Mouse (Mus musculus) neural tube, embryonic 13.5 days (tissue): ENCODE measurements around the gene Npcd. TPM values are rescaled to one million over a fixed set of nuclear protein-coding genes. Genes with fewer than 3 reads are reported as not detected.
A peak's percentile ranks its signal among the peaks of the same experiment; 100 is the strongest.
"Not testable (repeated sequence)": the region's sequence is repeated elsewhere in the genome, so short reads cannot be mapped to it uniquely, and the experiment has no call there.

Experiments used
- ATAC-seq: fragments of 200-750 bp; cut with Nextera tagmentation; 2 replicates; pipeline ENCODE4 v1.8.0; 2017; ENCODE audit warnings: low read depth, mild to moderate bottlenecking, moderate TSS enrichment, moderate library complexity
- H3K27ac ChIP-seq: fragments of 300-500 bp; sonication (generic); replicated peaks from 2 replicates; pipeline ENCODE4 v1.5.1; 2015; ENCODE audit warnings: moderate library complexity, mild to moderate bottlenecking, inconsistent platforms
- H3K27me3 ChIP-seq: fragments of 300-500 bp; sonication (generic); 2 replicates; pipeline ENCODE4 v1.6.1; 2015; ENCODE audit warnings: mild to moderate bottlenecking, inconsistent platforms
- H3K36me3 ChIP-seq: fragments of 300-500 bp; sonication (generic); 2 replicates; pipeline ENCODE4 v1.6.1; 2015; ENCODE audit warnings: mild to moderate bottlenecking, inconsistent platforms
- H3K4me1 ChIP-seq: fragments of 300-500 bp; sonication (generic); replicated peaks from 2 replicates; pipeline ENCODE4 v1.6.1; 2015; ENCODE audit warnings: inconsistent platforms
- H3K4me2 ChIP-seq: fragments of 300-500 bp; sonication (generic); 2 replicates; pipeline ENCODE4 v1.6.1; 2015; ENCODE audit warnings: inconsistent platforms, mild to moderate bottlenecking, moderate library complexity
- H3K4me3 ChIP-seq: fragments of 300-500 bp; sonication (generic); 2 replicates; pipeline ENCODE4 v1.5.1; 2015; ENCODE audit warnings: mild to moderate bottlenecking, inconsistent platforms
- H3K9ac ChIP-seq: fragments of 300-500 bp; sonication (generic); 2 replicates; pipeline ENCODE4 v1.6.1; 2015; ENCODE audit warnings: moderate library complexity, mild to moderate bottlenecking, inconsistent platforms
- H3K9me3 ChIP-seq: fragments of 300-500 bp; sonication (generic); 2 replicates; pipeline ENCODE4 v1.6.1; 2016; ENCODE audit warnings: inconsistent platforms
- WGBS: fragments of 180-500 bp; shearing (Covaris S2); methylation state at CpG from one replicate; pipeline ENCODE4 v1.1.7; 2015; 5-methylcytosine and 5-hydroxymethylcytosine counted together
- polyA plus RNA-seq: library from polyadenylated mRNA; unstranded; fragments of >200 nt; fragmentation: Nextera tagmentation; extraction: Ambion mirVana; gene quantifications from 2 replicates; pipeline ENCODE4 v1.2.1, GENCODE M21; 2015

The Npcd gene
- polyA plus RNA-seq, 1 experiment from 2014 or later: not detected

GRCm38 (mm10) chr15:79827778-79828210 lies 6.2 kb downstream of the Npcd start:
- Histone ChIP-seq H3K36me3 (peaks cover 49% of the 10 kb centered on the region), H3K4me3 (no peak overlapping the region), H3K4me2 (peak overlapping the region; percentile 46; the same call in 1 of the 2 replicates), H3K9me3 (no peaks in the 10 kb centered on the region), H3K27ac (no peak overlapping the region), H3K27me3 (no peaks in the 10 kb centered on the region), H3K4me1 (peaks cover 85% of the 10 kb centered on the region), H3K9ac (0 out of 2 replicates have a peak overlapping the region, but pooled peaks have one; percentile 41)
- ATAC-seq: no peak
- WGBS: 83% methylated on average over 11 of the region's 11 CpGs

DNA sequence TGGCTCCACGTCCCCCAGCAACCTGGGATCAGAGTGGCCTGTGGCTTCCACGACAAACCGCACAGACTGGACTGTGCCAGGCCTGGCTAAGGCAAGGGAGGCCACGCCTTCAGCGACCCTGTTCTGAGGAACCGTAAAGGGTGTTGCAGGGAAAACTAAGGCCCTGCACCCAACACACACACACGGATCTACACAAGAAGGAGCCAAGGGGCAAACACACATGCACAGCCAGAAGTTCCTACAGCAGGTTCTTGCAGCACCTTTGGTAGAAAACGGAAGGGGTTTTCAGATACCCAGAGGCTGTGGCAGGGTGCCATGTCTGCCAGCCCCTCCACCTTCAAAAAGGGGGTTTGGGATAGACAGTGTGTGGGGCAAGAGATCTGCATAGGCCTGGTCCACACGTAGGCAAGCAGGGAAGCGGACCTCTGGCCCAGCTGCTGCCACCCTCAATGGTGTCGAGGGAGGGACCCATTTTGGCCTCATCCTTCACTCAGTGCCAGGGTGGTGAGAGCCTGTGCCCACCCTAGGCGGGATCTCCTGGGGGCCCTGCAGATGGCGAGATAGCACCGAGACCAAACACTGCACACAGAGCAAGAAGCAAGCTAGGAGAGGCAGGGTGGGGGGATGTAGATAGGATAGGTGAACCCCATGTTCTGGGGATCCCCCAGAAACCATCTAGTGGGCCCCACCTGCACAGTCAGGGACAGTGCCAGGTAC lies 6.8 kb downstream of the Npcd start:
- Histone ChIP-seq H3K27me3 (no peaks in the 10 kb centered on the region), H3K27ac (no peak overlapping the region), H3K4me1 (peaks cover 85% of the 10 kb centered on the region), H3K4me3 (no peak overlapping the region), H3K36me3 (peaks cover 55% of the 10 kb centered on the region), H3K4me2 (no peak overlapping the region), H3K9me3 (no peaks in the 10 kb centered on the region), H3K9ac (peak overlapping the region; percentile 41; the same call in 1 of the 2 replicates)
- no peak for ATAC-seq
- 92% methylated on average over 14 of the region's 14 CpGs for WGBS

DNA sequence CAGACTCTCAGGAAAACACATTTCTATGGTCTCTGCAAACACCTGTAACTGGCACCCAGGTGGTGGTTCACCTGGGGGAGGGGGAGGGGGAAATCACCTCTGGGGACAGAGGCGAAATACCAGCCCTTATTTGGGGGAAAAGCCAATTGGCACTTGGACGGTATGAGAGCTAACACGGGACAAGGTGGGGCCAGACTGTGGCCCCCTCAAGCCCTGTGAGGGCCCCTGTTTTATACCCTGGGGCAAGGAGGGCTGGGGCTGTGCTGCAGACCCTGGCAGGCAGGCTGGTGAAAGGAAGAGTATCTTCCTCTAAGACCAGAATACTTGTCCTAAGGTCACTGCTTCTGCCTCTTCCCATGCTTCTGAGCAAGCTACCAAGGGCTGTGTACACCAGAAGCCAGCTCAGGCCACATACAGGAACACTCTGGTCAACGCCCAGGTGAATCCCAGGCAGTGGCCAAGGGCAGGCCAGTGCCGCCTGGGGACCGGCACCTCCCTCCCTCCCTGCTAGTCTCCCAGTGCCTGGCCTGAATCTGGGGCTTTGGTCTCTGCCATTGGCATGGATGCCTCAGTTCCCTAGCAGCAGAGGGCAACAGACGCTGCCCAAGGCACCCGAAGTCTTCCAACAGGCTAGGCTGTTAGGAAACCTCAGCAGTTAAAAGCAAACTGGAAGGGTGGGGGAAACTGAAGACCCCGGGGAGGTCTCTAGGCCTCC lies 7.7 kb downstream of the Npcd start:
- Histone ChIP-seq H3K4me1 (peaks cover 77% of the 10 kb centered on the region), H3K4me2 (no peak overlapping the region), H3K36me3 (peaks cover 50% of the 10 kb centered on the region), H3K9me3 (no peaks in the 10 kb centered on the region), H3K27me3 (no peaks in the 10 kb centered on the region), H3K9ac (peak overlapping the region; percentile 41; the same call in 1 of the 2 replicates), H3K27ac (no peak overlapping the region; the same call in 1 of the 2 replicates), H3K4me3 (no peak overlapping the region)
- no peak for ATAC-seq
- 92% methylated on average over 9 of the region's 9 CpGs for WGBS

DNA sequence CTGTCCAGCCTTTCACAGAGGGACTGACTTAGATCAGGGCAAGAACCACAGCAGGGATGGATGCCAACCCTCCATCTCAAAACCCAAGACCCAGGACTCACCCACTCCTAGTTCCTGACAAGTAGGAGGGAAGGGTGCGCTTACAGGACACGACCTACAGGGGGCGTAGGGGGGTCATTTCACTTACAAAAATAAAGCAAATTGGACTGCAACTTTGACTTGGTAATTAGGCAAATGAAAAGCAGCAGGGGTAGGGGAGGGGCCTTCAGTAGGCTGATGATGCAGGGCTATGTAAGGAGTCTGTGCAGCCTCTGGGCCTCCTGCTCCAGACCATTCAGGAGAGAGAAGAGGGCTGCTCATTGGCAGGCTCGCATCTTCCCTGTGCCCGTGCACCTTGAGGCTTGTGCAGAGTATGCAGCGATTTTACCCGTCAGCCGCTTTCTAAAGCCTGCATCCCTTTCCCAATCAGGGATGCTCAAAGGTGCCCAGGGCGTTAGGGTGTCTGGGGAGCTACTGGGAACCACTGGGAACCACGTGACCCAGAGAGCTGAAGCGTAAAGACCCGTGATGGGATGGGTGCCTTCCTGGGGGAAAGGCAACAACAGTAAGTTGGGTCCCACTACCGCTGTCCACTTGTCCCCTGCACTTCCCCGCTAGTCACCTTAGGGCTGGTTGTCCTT lies 8.8 kb downstream of the Npcd start:
- no peak overlapping the region for H3K9ac ChIP-seq
- ATAC-seq: no peak
- whole genome bisulfite sequencing: 47% methylated on average over 14 of the region's 14 CpGs
- no peak overlapping the region for H3K27ac ChIP-seq
- H3K4me1 ChIP-seq: peaks cover 69% of the 10 kb centered on the region
- H3K36me3 ChIP-seq: peaks cover 47% of the 10 kb centered on the region
- no peaks in the 10 kb centered on the region for H3K9me3 ChIP-seq
- no peaks in the 10 kb centered on the region for H3K27me3 ChIP-seq
- H3K4me3 ChIP-seq: no peak overlapping the region
- no peak overlapping the region for H3K4me2 ChIP-seq

DNA sequence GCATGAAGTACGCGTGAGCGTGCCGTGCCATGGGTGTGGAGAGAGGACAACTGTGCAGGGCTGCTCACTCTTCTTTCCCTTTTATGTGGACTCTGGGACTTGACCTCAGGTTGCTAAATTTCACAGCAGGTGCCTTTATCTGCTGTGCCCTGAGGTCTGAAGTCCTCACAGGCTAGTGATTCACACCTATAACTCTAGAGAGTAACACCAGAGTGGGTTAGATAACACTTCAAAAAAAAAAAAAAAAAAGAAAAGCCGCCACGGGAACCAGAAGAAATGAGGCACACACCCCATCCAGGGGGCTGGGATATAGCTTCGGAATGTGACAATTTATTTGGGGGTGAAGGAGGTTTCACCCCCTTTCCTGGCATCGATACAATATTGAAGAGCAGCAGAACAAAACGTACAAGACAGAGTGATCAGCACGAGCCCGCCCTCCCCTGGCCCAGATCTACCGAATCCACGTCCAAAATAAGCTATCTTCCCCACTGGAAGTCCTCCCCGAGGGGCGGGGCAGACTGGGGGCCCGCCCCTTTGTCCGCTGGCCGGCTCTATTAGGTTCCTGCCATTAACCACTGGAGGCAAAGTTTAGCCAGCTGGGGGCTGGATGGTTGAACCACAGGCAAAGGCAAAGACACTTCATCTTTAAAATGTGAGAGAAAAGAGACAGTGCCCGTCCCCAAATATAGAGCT lies 10.3 kb downstream of the Npcd start:
- 68% methylated on average over 19 of the region's 19 CpGs for WGBS
- H3K27ac ChIP-seq: no peak overlapping the region
- H3K9ac ChIP-seq: no peak overlapping the region
- no peaks in the 10 kb centered on the region for H3K9me3 ChIP-seq
- ATAC-seq: no peak
- no peak overlapping the region for H3K4me2 ChIP-seq
- H3K27me3 ChIP-seq: no peaks in the 10 kb centered on the region
- H3K4me3 ChIP-seq: no peak overlapping the region
- H3K4me1 ChIP-seq: peaks cover 53% of the 10 kb centered on the region
- peaks cover 47% of the 10 kb centered on the region for H3K36me3 ChIP-seq

DNA sequence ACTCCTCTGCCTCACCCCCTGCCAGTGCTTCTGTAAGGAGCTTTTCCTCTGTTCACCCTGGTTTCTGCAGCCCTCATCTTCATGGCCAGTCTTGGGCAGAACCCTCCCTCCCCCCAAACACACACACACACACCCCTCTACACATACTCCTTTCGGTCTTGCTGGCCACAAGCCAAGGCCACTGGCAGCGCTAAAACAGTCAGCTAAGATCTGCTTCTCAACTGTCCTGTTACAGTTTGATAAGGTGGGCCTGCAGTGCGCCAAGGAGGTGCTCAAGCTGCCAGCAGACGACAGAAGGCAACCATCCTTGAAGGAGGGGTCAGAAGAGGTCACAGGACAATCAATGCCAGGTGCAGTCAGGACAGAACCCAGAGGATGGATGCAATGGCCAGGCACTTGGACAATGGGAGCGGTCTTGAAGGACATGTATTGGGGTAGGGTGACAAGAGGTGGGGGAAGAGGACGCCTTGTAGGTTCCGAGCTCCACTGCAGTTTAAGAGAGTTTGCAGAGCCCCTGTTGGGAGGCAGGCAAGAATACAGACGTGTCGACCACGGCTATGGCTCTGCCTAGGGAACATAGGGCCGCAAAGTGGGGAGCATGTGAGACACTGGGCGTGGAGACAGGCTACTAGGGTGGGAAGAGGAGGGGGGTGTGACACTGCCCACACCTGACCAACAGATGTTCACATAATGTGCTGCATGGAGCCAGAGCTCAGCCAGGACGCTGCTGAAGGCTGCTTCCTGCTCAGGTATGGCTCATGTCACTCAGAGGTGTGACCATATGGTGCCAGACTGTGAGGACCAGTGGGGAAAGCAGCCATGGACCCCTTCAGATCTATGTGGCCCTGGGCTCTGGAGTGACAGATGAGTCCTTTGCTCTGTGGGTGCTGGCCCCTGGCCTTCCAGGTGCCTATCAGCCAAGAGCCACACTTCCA lies 11.5 kb downstream of the Npcd start:
- ATAC-seq: no peak
- no peak overlapping the region for H3K4me3 ChIP-seq
- 74% methylated on average over 13 of the region's 13 CpGs for WGBS
- H3K9me3 ChIP-seq: peaks cover 4% of the 10 kb centered on the region; the same call in 1 of the 2 replicates
- H3K36me3 ChIP-seq: peaks cover 35% of the 10 kb centered on the region
- no peak overlapping the region for H3K9ac ChIP-seq
- peaks cover 41% of the 10 kb centered on the region for H3K4me1 ChIP-seq
- no peak overlapping the region for H3K27ac ChIP-seq
- H3K27me3 ChIP-seq: no peaks in the 10 kb centered on the region
- no peak overlapping the region for H3K4me2 ChIP-seq

- no peak overlapping the region for H3K9ac ChIP-seq
- 91% methylated on average over 4 of the region's 4 CpGs for WGBS
- 0 out of 2 replicates have a peak, but pooled peaks cover 6% of the 10 kb centered on the region for H3K4me1 ChIP-seq
- H3K9me3 ChIP-seq: peaks cover 4% of the 10 kb centered on the region; the same call in 1 of the 2 replicates
- no peak for ATAC-seq
- peaks cover 11% of the 10 kb centered on the region for H3K36me3 ChIP-seq
- no peak overlapping the region for H3K27ac ChIP-seq
- no peaks in the 10 kb centered on the region for H3K27me3 ChIP-seq
- no peak overlapping the region for H3K4me3 ChIP-seq
- H3K4me2 ChIP-seq: no peak overlapping the region
Observed at GRCm38 (mm10) chr15:79818325-79818724, 15.7 kb downstream of the Npcd start.

- Histone ChIP-seq H3K4me2 (no peak overlapping the region), H3K36me3 (no peaks in the 10 kb centered on the region), H3K27me3 (peaks cover 15% of the 10 kb centered on the region), H3K9me3 (peaks cover 4% of the 10 kb centered on the region; the same call in 1 of the 2 replicates), H3K27ac (no peak overlapping the region), H3K9ac (no peak overlapping the region), H3K4me3 (no peak overlapping the region), H3K4me1 (no peaks in the 10 kb centered on the region)
- ATAC-seq: no peak
- WGBS: 55% methylated on average over 8 of the region's 8 CpGs
Observed at GRCm38 (mm10) chr15:79813666-79814258, 20.3 kb downstream of the Npcd start.

- H3K9ac ChIP-seq, H3K4me1 ChIP-seq, H3K9me3 ChIP-seq, H3K4me2 ChIP-seq, H3K4me3 ChIP-seq, H3K36me3 ChIP-seq, H3K27ac ChIP-seq, ATAC-seq: not testable (repeated sequence)
- WGBS: 85% methylated on average over 2 of the region's 2 CpGs
- peaks cover 17% of the 10 kb centered on the region for H3K27me3 ChIP-seq
Observed at GRCm38 (mm10) chr15:79812840-79813239, 21.2 kb downstream of the Npcd start.

DNA sequence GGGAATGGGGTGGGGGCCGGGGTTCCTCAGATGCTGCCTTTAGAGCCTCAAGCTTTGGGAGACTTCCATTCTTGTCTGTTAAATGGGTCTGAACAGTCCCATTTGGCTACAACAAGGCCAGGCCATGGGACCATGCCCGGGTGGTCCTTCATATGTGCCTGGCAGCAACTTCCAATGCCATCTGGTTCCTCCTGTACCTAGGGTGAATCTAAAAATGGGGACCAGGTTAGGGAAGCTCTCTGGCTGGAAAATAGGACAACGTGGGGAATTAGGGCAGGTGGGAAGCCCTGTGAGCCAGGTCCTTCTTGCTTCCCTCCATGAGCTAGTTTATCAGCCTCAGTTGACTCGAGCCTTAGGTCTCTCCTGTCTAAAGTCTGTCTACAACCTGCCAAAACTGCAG lies 23.0 kb downstream of the Npcd start:
- H3K27me3 ChIP-seq: peaks cover 36% of the 10 kb centered on the region
- no peak overlapping the region for H3K27ac ChIP-seq
- H3K36me3 ChIP-seq: no peaks in the 10 kb centered on the region
- ATAC-seq: no peak
- H3K9ac ChIP-seq: no peak overlapping the region
- H3K4me1 ChIP-seq: no peaks in the 10 kb centered on the region
- H3K4me2 ChIP-seq: no peak overlapping the region
- H3K4me3 ChIP-seq: no peak overlapping the region
- no peaks in the 10 kb centered on the region for H3K9me3 ChIP-seq
- WGBS: 75% methylated on average over 4 of the region's 4 CpGs

GRCm38 (mm10) chr15:79810061-79810460 lies 24.0 kb downstream of the Npcd start:
- Histone ChIP-seq H3K36me3 (no peaks in the 10 kb centered on the region), H3K9ac (no peak overlapping the region), H3K27me3 (peaks cover 45% of the 10 kb centered on the region), H3K27ac (no peak overlapping the region), H3K9me3 (no peaks in the 10 kb centered on the region), H3K4me2 (no peak overlapping the region), H3K4me3 (no peak overlapping the region), H3K4me1 (peaks cover 7% of the 10 kb centered on the region)
- no peak for ATAC-seq
- 75% methylated on average over 3 of the region's 3 CpGs for WGBS
